Mouse (Mus musculus) granulocyte monocyte progenitor cell, adult 5-6 weeks (primary cell): Measurements from ENCODE around the gene Cdh23. TPM values are rescaled to one million over a fixed set of nuclear protein-coding genes. Genes with fewer than 3 reads are reported as not detected.
"Not testable (repeated sequence)": the region's sequence is repeated elsewhere in the genome, so short reads cannot be mapped to it uniquely, and the experiment has no call there.

Source experiments
- ATAC-seq: replicated peaks from 2 replicates; pipeline ENCODE4 v1.8.0; 2016; ENCODE audit warnings: mild to moderate bottlenecking, moderate TSS enrichment, inconsistent platforms; ENCODE audit not compliant: poor library complexity, severe bottlenecking
- total RNA-seq, 2 experiments: library from RNA; stranded (forward) in 1 of 2; stranded (reverse) in 1 of 2; fragments of 200-712, 200-1000 nt in 1 of 2; fragments of >200 nt in 1 of 2; fragmentation: Nextera tagmentation in 1 of 2; gene quantifications; 2 replicates each; pipeline ENCODE4 v1.2.3; 2014 to 2017

Gene Cdh23
- total RNA-seq (2014; fragmentation: Nextera tagmentation) (0.81 TPM in 1 of 2 replicates, not detected in the other), total RNA-seq (2017) (0.13 TPM in 1 of 2 replicates, not detected in the other)

DNA sequence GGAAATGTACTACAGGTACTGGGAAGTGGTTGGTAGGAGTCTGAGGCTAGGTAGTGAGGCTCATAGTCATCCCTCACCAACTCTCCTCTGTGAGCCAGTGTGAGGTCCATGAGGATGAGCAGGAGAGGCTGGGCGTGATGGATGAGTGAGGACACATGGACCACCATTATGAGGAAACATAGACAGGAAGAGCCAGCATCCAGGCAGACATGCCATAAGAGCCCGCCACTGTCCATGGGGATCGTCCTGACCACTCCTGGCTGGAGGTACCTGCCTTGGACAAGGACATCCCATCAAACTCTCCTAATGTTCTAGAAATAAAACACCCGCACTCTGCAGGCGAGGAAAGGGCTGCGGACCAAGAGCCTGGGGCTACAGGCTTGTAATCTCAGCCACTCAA lies at the start of gene Cdh23:
Gene Cdh23 (minus strand): TSS at position 101 of the 400 bp plus-strand sequence.
- ATAC-seq: no peak

DNA sequence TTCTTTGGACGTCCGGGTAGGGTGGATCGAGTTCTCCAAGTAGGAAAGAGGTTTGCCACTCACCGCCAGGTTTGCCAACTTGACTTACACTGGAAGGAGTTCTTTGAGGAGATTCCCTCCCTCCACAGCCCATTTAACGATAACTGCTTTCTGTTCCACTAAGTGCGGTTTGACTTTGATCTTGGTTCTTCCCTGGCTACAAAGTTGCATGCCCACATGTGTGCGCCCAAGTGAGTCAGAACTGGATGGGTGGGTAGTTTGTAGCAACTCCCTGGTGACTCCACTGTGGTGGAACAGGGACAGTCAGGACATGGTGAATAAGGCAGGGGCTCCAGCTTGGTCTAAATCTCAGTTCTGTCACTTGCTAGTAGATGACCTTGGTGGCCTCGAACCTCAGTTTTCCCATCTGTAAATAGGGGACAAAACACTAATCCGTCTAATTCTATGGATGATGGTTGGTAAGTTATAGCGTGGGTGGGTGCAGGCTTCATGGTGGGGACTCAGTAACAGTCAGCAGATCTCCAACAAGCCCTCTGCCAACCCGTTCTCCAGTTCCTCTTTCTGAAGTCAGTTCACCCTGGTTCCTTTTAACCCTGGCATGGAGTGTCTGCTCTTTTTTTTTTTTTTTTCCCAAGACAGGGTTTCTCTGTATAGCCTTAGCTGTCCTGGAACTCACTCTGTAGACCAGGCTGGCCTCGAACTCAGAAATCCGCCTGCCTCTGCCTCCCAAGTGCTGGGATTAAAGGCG lies 48.4 kb upstream of the Cdh23 start:
- ATAC-seq: peak; percentile 74

DNA sequence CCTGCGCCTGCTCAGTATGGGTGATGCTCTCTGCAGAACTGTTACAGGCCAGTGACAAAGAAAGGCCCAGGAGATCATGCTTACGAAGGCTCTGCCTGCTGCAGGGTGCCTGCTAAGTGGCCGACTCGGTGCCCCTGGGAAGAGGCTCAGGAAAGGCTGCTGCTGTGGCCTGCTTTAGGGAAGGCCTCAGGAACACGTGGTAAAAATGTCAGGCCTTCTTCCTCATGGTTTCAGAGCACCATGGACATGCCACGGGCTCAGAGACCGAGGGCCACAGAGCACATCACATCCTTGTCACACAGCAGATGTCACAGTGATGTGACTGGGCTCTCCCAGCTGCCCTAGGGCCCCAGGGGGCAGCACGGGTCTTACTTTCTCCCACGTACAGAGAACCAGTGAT lies 47.4 kb upstream of the Cdh23 start:
- ATAC-seq: no peak

DNA sequence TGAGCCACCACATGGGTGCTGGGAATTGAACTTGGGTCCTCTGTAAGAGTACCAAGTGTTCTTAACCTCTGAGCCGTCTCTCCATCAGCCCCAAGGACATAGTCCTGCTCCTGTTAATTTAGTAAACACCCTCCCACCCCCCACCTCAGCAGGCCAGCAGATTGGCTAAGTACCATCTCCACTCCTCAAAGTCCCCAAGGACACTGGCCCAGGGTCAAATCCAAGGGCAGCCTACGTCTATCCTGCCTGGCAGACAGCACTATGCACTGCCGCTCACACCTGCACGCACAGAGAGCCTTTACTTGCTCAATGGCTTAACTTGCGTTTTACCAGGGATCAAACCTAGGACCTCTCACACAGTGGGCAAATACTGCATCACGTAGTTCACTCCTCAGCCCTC lies 46.7 kb upstream of the Cdh23 start:
- ATAC-seq: no peak

DNA sequence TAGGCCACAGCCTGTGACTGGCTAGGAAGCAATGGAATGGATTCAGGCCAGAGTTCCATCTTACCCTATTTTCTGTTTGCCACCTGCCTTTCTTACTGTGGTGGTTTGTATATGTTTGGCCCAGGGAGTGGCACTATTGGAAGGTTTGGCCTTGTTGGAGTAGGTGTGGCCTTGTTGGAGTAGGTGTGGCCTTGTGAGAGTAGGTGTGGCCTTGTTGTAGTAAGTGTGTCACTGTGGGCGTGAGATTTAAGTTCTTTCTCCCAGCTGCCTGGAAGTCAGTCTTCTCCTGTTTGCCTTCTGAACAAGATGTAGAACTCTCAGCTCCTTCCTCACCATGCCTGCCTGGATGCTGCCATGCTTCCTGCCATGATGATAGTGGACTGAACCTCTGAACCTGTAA lies 46.0 kb upstream of the Cdh23 start:
- not testable (repeated sequence) for ATAC-seq

DNA sequence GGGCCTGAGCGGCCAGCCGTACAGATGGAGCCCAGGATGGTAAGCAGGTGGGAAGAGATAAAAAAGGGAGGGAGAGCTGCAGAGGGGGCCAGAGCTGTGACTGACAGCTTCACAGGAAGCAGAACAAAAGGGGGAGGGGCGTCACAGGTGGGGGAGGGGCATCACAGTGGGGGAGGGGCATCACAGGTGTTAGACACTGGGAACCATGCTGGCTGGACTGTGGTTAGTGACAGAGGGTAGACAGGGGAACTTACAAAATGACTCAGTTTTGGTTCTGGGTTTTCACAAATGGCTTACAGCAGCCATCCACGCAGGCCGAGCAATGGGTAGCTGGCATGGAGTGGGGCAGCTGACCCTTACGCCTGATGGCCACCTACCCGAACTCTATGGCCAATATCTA lies 45.1 kb upstream of the Cdh23 start:
- ATAC-seq: peak; percentile 26

DNA sequence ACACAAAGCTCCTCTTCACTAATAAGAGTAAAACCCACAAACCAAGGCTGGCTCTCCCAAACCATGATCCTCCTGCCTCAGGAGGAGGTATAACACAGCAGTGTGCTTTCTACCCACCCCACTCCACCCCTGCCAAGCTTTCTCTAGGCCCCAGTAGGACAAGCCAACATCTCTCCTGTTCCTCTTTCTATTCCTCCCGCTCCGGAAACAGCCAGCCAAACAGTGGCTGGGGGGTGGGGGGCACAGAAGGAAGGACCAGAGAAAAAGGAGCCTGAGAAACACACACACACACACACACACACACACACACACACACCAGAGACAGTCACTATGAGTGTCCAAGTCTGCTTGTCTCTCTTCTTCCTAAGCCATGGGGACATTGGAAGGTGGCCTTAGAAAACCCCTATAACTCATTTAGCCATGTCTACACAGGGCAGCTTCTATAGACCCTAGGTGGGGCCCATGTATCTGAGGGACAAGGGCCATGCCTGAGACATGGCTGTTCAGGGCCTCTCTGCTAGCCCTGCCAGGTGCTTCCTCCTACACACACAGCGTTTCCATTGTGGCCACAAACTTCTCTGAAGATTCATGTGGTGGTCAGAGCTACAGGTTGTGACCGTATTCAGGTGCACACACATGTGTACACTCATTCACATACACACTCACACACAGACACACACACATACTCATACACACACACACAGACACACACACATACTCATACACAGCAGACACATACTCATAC lies 43.5 kb upstream of the Cdh23 start:
- peak; percentile 63 for ATAC-seq

DNA sequence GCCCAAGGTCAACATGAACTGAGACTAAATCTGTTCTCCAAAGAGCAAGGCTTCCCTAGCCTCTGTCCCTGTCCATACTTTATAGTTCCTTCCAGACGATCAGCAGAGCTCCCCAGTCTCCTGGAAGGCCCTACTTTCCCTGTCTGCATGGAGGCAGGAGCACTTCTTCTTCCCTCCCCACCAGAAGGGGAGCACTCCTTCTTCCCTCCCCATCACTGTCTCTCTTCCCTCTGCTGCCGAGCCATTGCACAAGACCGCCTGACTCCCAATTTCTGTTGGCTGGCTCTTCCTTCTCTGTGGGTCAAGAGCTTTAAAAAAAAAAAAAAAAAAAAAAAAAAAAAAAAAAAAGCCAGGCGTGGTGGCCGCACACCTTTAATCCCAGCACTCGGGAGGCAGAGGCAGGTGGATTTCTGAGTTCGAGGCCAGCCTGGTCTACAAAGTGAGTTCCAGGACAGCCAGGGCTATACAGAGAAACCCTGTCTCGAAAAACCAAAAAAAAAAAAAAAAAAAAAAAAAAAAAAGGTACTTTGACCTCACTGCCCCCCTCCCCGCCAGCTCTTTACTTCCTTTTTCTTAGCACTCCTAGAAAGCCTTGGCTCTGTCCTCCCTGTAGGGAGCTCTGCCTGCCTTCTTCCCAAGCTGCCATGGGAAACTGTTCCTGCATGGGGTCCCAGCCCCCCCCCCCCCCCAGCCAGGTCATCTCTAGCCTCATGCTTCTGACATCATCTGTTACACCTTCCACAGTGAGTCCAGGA lies 41.8 kb upstream of the Cdh23 start:
- ATAC-seq: peak; percentile 57

DNA sequence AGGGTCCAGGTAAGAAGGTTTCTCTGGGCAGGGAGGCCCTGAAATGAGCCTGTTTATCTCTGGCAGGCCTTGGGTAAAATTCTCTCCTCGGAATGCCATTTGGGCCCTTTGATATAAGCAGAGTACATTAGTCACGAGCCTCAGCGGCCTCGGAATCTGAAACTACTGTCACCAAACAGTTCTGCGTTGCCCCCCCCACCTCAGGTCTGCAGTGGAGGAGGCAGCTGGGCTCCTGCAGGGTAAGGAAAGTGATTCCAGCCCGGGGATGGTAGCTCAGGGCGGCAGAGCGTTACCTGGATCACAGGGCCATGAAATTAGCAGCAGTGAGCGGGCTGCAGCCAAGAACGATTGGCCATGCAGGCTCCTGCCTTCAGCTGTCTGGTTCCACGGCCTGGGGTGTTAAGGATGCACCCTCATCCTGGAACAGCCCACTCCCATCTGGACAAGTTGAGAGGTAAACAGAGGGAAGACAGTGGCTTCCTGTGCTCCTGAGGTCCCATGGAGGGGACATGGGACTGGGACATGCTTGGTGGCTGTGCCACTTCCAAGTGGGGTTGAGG lies 41.0 kb upstream of the Cdh23 start:
- no peak for ATAC-seq

DNA sequence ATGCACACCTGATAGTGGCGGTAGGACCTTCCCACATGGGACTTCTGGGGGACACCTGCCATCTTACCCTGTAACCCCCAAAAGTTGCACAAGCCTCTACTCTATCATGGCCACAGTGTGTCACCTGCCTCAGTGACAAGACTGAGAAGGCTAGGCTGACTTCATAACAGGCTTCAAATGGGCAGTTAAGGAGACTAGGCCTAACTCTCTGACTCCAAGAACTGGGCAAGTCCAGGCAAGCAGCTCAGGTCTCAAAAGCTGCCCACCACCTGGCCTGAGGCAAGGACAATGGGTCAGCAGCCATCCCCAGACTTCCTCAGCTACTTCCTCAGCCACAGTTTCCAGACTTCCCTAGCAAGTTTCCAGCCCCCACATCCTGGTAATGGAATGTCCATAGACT lies 39.4 kb upstream of the Cdh23 start:
- ATAC-seq: no peak

DNA sequence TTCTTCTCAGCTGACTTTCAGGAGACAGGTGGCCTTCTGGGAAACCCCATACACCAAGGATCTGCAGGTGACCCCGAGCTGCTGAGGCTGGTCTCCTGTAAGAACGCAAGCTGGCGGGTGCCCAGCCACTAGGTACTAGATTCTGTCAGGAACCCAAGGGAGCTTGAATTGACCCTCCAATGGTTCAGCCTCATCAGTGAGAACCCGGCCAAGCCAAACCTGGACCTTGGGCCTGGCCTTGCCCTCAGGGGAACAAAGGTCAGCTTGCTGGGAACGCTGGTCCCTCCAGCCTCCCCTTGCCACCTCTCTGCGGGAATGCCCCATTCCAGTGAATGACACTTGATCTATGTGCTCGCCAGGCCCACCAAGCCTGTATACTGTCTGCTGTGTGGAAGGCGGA lies 37.2 kb upstream of the Cdh23 start:
- ATAC-seq: no peak

DNA sequence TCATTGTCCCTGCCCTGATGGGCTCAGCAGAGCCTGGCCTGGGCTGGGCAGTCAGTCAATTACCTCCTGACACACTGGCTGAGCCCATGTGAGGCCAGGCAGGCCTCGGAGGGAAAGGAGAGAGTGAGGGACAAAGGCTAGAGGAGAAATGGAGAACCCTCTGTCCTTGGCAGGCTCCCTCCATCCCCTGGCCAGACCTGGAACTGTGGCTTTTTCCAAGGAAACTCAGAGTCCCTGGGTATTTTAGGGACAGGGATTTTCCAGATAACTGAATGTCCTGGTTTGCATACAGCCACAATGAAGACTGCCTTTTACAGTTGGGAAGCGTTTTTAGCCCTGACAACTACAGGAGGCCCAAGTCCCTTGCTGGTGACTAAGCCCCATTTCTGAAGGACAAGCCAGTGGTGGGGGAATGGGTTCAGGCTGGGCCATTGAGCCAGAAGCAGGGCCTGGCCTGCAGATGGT lies 36.1 kb upstream of the Cdh23 start:
- ATAC-seq: no peak

DNA sequence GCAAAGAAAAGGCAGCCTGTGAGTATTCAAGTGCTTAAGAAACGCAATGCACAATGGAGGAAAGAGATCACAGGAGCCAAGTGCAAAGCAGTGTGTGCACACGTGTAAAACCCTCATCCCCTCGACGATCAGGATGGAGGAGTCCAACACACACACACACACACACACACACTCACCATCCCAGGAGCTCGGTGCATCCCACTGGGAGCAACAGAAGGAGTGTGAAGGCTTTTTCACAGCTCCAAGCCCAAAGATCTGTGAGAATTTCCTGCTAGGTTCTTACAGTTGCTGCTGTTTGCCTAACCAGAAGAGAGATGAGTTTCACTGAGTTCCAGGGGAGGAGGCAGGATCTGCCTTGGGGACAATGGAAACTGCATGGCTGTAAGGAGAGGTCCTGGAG lies 35.5 kb upstream of the Cdh23 start:
- ATAC-seq: no peak

DNA sequence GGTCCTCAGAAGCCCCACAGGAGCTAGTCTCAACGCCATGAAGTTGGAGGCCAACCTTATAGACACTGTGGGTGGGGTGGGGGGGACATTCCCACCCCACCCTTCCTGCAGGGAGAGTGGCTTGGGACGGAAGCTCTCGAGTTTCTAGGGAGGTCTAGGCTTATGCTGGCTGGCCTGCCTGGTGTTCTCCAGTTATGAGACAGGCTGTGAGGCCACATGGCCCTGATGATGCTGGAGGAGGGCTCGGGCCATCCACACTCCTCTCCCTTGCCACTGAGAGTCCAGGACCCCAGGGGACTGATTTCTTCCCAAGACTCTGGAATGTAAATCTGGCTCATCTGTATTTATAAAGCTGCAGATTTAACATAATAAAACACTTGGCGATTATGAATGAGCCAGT lies 31.0 kb upstream of the Cdh23 start:
- no peak for ATAC-seq

DNA sequence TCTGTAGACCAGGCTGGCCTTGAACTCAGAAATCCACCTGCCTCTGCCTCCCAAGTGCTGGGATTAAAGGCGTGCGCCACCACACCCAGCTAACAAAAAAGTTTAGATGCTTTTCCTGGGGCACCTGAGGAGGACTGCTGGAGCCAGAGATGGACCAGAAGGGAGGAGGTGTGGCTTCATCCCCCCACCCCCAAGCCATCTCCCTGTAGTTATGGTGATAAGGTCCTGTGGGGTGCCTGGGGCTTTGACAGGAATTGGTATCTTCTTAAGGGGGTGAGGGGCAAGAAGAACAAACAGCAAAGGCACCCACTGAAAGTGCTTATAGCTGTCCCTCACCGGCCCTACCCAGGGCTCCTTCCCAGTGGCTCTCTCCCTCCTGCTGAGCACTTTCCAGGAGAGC lies 30.6 kb upstream of the Cdh23 start:
- no peak for ATAC-seq

DNA sequence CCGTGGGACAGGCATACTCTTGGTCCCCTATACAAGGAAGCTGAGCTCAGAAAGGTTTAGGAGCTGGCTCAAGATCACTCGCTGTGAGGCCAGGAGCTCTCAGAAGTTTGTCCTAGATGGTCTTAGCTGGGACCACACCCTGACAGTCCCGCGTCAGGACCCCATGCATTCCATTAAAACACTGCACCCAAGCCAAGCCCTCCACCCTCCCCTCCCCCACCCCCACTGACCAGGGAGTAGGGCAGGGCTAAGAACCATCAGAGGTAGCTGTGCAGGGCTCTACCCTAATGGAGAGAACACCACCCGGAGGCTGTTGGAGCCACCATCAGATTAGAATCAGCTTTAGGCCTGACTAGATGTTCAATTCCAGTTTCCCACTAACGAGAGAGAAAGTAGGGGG lies 28.2 kb upstream of the Cdh23 start:
- no peak for ATAC-seq

DNA sequence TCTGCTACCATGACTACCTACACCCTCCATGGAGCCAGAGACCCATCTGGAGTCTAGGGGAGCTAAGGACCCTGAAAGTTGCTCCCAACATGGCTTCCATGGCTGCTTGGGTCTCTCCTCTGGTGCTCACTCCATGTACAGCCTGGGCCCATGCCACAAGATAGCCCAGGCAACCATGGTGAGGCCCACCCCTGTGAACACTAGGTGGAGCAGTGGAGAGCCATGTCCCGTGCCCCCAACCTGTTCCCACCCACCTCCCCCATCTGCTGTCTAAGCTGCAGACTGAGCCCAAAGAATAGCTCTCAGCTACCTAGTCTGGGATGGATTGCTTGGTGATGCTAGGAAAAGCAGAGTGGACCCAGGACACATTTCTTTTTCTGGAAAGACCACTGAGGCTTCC lies 27.1 kb upstream of the Cdh23 start:
- peak; percentile 68 for ATAC-seq

DNA sequence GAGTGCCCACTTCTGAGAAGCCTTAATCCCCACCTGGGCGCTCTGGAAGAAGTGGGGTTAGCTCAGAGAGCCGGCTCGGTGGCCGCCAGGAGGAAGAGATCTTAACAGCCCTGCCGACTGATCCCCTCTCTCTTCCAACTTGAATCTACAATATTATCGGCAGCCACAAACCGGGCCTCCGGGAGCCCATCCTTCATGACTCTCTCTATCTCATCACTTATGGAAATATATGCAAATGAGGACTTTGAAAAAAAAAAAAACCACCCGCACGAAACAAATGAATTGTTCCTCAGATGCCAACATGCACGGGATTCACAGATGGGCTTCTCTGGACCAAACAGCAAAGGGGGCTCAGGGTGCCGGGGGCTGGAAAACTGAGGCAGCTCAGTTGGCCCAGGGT lies 25.4 kb upstream of the Cdh23 start:
- no peak for ATAC-seq

DNA sequence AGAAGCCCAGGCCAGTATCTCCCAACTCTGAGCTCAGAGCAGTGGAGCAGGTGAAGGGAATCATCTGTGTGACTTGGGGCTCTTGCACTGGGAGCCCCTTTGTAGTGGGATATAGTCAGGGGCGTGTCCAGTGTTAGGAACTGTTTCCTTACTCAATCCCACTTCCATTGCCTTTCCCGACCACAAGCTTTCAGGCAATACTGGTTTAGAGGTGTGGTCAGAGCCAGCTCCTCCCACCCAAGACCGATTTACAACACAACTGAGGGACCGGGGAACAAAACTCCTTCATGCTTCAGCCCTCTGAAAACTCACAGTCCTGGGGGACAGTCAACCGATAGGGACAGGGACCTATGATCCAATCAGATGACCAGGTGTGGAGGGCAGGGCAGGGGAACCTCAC lies 24.2 kb upstream of the Cdh23 start:
- no peak for ATAC-seq

DNA sequence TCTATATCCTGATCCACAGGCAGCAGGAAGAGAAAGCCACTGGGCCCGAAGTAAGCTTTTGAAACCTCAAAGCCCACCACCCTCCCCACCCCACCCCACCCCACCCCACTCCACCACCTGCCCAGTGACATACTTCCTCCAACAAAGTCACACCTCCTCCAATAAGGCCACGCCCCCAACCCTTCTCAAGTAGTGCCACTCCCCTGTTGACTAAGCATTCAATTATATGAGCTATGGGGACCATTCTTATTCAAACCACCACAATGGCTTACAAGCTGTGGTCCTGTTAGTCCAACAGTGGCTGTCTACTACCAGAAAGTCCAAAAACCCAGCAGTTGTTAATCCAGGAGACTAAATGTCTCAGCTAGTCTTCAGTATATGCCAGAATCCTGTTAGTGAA lies 22.2 kb upstream of the Cdh23 start:
- ATAC-seq: no peak

DNA sequence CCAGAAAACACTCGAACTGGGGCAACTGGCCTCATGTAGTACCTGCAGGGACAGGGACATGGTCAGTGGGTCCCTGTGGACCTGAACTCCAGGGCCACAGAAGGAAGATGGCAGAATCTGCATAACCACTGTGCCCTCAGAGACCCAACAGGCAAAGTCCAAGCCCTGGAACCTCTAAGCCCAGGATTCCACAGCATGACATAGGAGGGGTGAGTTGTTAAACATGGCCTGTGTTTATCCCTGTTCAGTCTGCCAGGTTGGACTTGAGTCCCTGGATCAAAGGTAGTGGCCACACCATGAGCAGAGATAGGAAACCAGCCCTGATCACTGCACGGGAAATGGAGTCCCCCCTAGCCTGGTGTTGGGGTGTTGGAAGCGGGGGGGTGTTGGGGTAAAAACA lies 20.2 kb upstream of the Cdh23 start:
- no peak for ATAC-seq
